Mouse (Mus musculus) heart, postnatal 0 days (tissue): Measurements from ENCODE around the gene Xrcc6.

Source experiments
- CTCF ChIP-seq: IDR thresholded peaks from 2 replicates; pipeline ENCODE4 v1.5.1; 2016; ENCODE audit warnings: antibody characterized with exemption, control low read depth, low read depth
- EP300 ChIP-seq: IDR thresholded peaks from 2 replicates; pipeline ENCODE4 v1.6.1; 2016; ENCODE audit warnings: antibody characterized with exemption, low read depth

GRCm38 (mm10) chr15:82046246-82046891 lies 58.7 kb downstream of the Xrcc6 start:
- TF ChIP-seq CTCF (no peak), EP300 (no peak)
